Mouse (Mus musculus): ENCODE results near the gene Runx3.

- TF ChIP-seq CTCF (IDR thresholded peaks at IDR 0.05; ENCODE audit: extremely low read depth, insufficient read depth, insufficient read length, insufficient replicate concordance), result no peak
- TF ChIP-seq POLR2A (IDR thresholded peaks at IDR 0.05; ENCODE audit: low read depth, low read length), result no peak
Measured at GRCm38 (mm10) chr4:135097910-135098891, 22.3 kb upstream of the Runx3 start.
